Mouse (Mus musculus) testis, postnatal 10 days (tissue): ENCODE measurements around the gene Wbp1.
"Not testable (repeated sequence)": the region's sequence is repeated elsewhere in the genome, so short reads cannot be mapped to it uniquely, and the experiment has no call there.

Source experiments
- DNase-seq: peaks from one replicate; pipeline ENCODE4 v3.0.0; 2021; ENCODE audit warnings: low spot score

Gene Wbp1

DNA sequence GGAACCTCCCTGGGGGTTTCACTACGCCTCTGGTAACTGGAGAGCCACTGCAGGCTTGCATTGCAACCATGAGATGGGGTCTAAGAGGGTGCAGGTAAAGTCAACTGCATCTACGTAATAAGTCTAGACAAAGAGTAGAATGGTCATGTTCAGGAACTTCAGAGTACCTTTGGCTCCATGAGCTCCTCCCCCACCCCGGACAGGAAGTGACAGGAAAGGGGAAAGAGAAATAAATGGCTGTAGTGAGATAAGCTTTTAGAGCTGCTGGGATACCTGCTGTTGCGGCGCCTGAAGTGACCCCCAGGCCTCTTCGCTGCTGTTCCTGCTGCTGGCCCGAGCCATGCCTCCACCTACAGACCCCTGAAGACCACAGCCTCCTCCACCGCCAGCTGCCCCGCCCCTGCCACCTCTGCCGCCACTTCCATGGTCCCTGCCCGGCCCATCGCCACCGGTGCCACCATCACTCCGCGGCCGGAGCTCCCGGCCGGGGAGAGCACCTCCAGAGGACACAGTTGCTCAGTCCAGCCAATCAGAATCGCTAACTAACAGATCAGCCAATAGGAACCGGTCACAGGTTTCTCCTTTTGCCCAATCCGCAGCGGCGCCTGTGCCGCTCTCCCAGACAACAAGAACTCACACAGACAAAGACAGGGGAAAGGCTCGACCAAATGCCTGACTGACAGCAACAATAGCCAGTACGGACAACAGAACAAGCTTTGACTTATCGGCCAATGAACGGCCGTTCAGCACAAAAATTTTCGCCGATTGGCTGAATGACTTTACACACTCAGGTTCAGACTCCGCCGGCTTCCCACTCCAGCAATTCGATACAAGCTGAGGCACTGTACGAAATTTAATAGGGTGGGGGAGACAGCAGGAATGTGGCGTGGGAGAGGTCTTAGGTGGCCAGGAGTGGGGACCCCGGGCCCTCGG, at the start of gene Wbp1:
TSS of gene Wbp1 (minus strand) at position 630 of the 933 bp plus-strand sequence.
- peak; percentile 87 for DNase-seq

DNA sequence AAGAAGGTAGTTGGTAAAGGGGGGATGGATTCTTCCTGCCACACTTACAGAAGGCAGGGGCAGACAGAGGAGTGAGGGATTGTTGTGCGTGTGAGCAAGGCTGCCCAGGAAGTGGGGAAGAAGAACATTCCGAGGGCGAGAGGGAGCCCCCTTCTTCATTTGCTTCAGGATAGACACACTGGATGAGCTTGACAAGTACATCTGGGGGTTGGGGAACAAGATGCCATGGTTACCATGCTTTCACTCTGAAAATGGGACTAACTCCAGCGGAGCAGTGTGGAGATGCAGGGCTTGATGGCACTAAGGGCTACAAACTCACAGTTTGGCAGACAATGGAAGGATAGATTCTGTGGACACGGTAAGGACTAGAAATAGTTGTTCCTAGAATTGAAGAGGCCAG, 49.7 kb upstream of the Wbp1 start:
- DNase-seq, result no peak

DNA sequence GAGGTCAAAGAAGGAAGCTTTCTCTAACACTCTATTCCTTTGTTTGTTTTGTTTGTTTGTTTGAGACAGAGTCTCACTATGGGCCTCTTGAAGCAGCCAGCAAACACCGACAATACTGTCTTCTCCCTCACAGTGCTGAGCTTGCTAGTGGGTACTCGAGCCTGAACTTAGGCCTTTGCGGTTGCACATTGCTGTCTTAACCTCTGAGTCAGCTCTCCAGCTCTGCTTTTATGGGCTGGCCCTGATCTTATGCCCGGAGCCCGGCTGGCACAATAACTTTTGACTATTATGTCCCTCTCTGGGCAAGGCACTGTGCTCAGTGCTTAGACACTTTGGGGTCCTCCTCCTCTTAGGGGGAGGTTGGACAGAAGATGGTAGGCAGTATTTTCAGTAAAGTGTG, 48.5 kb upstream of the Wbp1 start:
- no peak for DNase-seq

DNA sequence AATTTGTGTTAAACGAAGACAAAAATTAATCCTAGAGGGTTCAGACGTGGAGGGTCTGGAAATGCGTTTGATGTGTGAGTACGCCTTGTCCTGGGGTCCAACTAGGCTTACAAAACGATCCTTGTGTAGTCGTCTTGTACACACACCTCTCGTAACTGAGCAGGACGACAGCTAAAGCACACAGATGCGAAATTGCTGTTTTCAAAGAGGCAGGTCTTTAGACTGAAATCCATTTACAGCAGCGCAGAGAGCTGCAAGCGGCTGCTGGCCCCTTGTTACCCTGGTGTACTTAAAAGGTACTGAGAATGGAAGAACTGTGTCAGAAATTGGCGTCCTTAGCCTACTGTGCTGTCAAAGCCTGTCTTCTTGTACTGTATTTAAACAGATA, 44.9 kb upstream of the Wbp1 start:
- no peak for DNase-seq

DNA sequence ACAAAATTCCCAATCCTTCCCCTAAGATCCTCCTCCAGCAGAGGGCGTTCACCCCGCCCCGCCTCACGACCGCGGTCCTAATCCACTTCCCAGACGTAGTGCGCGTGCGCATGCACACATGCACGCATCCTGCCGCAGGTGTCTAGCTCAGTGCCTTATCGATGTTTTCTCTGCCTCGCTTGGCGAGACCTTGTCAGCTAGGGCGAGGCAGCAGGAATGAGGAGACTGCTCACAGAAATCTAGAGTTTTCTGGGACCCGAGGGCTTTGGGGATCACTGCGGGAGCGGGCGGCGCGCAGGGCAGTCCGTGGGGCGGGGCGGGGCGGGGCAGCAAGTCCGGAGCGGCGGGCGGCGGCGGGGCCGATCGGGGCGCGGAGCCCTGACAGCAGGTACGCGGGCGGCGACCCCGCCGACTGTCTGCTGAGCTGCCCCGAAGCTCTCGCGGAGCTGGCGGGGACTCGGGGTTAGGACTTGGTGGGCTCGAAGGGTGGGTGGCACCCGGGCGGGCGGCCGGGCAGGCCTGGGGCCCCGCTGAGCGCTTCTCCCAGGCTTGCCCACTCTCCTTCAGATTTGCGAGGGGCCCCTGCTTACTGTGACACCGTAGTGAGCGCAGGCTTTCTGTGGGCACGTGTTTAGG, 44.4 kb upstream of the Wbp1 start, which contains the start of gene Dctn1:
TSS of gene Dctn1 (plus strand) at position 314 of the 636 bp plus-strand sequence.
- peak; percentile 97 for DNase-seq

DNA sequence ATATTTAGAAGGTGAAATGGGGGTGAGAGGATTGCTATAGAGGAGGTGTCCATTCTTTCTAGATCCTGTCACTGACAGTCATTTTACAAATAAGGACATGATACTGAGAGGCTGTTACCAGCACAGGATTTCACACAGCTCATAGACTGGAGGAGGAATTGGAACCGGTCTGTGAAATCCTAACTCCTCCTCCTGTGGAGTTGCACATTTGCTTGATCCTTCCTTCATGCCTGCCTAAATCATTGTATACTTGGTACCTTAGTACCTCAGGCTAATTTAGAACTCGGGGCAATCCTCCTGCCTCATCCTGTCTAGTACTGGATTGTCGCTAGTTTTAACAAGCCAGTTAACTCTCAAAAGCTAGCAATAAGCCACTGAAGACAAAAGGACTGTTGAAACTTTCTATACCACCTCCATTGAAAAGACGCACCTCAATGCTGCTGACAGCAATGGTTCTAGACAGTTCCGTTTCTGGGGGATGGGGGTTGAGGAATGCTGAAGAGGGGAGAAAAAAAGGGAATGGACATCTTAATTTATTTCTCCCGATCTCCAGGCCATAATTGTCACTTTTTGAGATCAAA, 43.8 kb upstream of the Wbp1 start:
- DNase-seq, result no peak

DNA sequence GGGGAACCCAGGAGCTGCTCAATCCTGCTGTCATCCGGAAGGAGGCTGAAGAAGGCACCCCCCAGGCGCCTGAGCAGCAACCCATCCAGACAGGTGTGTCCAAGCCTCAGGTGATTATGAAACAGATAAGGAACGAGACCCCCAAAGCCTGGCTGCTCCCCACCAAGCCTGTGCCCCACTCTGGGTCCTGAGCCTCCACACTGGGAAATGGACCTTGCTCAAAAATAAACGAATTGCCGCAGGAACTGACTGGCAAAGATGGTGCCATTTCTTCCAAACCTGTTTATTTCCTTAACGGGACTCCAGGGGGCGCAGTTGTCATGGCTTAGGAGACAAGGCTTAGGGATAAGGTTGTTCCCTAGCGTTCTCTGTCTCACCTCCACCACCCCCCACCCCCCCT, 41.3 kb upstream of the Wbp1 start:
- DNase-seq, result peak; percentile 80

DNA sequence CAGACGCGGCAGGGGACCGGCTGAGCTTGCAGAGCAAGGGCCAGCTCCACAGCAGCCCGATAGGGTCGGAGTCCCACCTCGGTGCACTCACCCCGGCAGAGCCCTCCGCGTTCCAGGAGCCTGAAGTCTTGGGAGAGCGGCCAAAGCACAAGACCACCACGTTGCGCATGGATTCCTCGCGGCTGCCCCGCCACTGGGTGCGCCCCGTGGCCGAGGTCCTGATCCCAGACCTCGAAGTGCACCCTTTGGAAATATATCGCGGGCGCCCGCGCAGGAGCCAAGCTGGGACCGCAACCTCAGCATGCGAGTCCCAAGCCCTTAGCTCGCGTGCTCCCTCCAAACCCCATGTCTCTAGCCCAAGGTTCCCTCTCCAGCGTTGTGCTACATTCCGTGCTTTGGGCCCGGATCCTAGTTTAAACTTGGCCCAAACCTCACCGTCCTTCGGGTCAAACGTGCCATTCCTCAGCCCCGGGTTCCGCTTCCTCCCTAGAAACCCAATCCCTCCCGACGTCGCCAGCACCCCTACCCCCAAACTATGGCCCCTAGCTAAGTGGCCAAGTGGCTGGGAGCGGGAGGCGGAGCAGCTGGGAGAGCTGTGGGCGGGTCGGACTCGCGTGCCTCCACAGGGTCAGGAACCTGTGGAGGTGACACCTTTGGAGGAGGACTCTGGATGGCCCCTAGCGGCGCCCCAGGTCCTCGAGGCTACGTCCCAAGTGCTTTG, 40.7 kb upstream of the Wbp1 start:
- DNase-seq, result peak; percentile 65

DNA sequence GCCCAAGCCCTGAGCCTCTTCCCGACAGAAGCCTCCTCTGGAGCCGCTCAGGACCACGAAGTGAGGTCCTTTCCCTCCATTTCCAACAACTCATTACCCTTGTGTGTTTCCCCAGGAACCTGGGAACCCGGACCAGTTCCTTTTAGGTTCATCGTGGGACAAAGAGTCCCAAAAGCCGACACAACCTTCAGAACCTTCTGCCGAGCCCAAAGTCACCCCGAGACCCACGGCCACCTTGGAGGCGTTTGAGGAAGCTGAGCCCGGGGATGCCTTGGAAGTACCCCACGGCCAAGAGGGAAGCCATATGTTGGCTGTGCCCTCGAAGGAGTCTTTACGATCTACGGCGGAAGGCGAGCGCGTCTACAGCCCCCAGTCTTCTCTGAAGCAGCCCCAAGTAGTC, 40.1 kb upstream of the Wbp1 start:
- DNase-seq, result no peak

DNA sequence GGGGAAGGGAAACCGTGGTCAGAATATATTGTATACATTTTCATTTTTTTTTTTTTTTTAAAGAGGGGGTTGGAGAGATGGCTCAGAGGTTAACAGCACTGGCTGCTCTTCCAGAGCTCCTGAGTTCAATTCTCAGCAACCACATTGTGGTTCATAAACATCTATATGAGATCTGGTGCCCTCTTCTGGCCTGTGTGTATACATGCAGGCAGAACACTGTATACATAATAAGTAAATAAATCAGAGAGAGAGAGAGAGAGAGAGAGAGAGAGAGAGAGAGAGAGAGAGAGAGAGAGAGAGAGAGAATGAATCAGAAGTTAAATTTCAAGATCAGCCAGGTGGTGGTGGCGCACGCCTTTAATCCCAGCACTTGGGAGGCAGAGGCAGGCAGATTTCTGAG, 38.1 kb upstream of the Wbp1 start:
- DNase-seq, result not testable (repeated sequence)

DNA sequence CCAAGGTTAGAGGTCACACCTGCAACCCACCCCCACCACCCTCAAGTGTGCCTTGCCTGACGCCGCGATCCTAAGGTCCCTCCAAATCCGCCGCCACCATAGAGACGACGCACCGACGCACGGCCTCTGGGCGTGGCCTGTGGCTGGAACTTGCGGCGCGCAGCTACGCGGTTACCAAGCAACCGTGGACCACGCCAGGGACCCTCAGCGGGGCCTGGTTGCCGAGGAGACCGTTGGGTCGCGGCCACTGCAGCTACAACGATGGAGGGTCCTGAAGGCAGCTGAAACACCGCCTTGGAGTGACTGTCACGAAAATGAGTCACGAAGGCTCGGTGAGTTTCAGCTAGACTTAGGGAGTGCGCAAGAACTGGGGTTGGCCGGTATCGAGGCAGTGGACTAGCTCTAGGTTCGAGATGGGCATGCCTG, 34.9 kb upstream of the Wbp1 start, which contains the start of the genes Wdr54 and 1700003E16Rik:
TSS of gene Wdr54 (minus strand) at position 139 of the 426 bp plus-strand sequence.
TSS of gene 1700003E16Rik (plus strand) at position 146 of the 426 bp plus-strand sequence.
- peak; percentile 79 for DNase-seq

DNA sequence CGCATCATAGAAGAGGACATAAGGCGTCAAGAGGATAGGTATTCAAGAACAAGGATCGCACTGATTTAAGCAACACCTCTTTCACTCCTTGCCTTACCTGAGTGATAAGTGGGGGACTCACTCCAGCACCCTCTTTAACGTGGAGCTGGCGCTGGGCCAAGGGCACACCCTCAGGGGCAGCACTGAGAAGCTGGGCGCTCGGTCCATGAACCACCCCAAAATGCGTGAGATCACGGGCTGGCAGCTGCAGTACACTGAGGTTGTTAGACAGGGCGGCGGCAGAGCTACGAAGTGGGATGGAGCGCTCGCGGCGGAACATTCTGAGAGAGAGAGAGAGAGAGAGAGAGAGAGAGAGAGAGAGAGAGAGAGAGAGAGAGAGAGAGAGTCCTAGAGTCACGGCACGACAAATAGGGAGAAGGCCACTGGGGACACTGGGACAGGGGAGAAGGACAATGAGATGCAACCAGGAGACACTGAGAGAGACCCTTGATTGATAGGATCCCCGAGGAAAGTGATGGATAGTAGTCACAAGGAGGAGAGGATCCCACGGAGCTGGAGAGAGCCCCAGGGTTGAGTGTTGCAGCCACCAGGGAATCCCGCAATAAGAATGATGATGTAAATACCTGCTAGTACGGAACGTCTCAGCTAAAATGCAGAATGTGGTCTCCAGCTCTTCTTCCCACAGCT, 34.3 kb upstream of the Wbp1 start:
- DNase-seq, result peak; percentile 70

DNA sequence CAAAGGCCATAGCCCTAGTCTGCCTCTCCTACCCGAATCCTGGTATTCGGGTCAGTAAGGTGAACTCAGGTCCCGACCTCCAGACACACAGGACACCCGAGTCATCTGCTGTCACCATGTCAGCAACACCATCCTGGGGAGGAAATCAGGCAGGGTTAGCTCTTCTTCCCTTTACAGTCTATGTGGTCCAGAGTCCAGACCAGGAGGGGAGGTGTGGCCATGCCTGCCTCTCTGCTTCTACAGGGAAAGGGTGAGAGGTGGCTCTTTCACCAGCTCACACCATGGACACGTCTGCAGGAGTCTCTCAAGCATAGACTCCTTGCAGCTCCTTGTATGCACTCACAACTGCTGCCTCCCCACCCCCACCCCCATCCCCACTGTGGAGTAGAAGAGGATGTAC, 32.1 kb upstream of the Wbp1 start:
- DNase-seq, result no peak

DNA sequence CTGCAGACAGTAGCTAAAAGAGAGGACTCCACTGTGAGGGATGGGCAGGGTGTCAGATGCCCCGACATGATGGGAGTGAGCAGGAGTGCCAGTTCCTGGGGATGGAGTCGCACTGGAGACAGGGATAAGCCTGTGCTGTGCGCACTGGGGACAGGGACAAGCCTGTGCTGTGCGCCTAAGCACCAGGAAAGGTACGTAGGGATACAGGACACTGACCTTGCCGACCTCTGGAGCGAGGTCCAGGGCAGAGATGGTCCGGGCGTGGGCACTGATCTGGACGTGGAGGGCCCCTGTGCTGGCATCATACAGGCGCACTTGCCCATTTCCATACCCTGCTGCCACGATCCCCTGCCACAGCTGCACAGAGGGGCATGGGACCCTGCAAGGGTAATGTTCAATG, 31.7 kb upstream of the Wbp1 start:
- no peak for DNase-seq

DNA sequence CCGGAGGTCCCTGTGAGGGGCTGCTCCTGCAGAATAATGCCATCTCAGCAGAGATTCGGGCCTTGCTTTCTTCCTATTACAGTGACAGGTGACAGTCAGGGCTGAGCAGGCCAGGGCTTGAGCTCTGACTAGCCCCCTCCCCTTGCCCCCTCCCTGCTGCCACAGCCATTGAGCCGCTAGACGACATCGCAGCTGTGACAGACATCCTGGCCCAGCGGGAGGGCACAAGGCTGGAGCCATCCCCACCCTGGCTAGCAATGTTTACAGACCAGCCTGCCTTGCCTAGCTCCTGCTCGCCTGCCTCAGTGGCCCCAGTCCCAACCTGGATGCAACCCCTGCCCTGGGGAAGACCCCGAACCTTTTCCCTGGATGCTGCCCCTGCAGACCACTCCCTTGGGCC, 30.4 kb upstream of the Wbp1 start:
- no peak for DNase-seq

DNA sequence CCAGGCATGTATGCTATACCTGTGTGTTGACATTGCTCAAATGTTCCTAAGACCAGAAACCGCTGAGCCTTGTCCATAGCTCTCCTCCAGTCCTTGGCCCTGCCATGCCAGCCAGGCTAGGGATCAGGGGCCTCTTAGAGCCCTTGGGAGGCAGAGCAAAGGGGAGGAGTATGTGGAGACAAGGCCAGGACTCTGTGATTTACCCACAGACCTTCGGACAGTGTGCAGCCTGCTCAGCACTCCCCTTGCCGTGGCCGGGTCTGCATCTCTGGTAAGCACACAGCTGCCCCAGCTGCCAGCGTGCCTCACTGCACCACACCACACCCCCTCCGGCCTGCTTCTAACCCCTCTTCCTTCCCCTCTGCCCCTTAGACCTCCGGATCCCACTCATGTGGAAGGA, 25.9 kb upstream of the Wbp1 start:
- DNase-seq, result no peak

DNA sequence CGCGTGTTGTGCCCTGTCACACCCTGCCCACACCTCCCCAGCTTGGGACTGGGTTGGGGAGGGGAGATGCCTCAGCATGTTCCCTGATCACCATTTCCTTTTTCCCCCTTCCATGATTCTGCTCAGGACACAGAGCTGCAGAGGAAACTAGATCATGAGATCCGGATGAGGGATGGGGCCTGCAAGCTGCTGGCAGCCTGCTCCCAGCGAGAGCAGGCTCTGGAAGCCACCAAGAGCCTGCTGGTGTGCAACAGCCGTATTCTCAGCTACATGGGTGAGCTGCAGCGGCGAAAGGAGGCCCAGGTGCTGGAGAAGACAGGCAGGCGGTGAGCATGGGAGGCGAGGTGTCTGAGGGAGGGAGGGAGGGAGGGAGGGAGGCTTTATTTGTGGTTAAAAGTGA, 24.4 kb upstream of the Wbp1 start:
- no peak for DNase-seq

DNA sequence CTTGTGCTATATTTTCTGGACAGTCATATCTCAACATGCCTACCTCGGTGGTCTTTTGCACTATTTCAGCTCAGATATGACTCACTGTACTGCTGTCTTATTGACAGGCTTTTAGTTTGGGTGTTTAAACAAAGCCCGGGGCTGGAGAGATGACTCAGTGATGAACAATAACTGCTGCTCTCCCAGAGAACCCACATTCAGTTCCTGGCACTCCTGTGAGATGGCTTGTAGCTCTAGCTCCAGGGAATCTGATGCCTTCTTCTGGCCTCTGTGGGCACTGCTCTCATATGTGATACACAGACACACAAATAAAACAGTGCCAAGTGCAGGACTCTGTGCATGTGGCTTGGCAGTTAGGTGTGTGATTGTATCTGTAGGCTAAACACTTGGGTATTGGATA, 23.9 kb upstream of the Wbp1 start:
- DNase-seq, result no peak

DNA sequence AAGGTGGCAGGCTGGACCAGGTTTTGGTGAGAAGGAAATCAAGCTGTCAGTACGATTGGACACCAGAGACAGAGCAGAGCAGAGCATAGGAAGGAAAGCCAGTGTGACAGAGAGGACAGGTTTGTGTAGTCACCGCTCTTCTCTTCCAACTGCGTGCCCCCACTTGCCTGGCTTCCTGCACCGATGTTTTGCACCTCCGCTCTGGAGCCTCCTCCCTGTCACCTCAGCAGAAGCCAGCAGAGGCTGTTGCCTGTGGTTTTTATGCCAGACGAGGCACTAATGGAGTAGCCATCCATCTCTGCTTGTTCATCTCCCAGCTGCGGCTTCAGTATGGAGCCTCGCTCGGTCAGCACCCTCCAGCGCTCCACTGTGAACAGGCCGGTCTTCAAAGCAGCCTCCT, 21.5 kb upstream of the Wbp1 start:
- no peak for DNase-seq

DNA sequence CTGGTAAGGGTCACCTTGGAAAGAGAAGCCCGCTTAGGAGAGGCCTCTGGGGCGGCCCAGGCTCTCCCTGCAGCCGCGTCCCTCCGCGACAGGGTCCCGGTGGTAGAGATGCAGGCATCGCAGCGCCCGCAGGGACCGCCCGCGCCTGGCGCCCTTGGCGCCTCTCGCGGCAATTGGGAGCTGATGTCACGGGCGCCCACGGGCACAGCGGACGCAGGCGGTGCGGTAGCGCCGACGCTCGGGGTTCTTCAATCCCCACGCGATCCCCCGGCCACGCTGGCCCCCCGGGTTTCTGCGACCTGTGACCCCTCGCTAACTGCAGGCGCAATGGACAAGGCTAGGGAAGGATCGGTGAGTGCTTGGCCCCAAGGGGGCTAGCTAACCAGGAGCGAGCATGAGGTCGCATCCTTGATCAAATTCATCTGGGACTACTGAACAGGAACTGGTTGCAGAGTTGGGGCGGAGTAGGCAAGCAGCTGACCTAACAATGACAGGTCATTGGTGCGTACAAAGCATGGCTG, 20.9 kb upstream of the Wbp1 start:
- no peak for DNase-seq

DNA sequence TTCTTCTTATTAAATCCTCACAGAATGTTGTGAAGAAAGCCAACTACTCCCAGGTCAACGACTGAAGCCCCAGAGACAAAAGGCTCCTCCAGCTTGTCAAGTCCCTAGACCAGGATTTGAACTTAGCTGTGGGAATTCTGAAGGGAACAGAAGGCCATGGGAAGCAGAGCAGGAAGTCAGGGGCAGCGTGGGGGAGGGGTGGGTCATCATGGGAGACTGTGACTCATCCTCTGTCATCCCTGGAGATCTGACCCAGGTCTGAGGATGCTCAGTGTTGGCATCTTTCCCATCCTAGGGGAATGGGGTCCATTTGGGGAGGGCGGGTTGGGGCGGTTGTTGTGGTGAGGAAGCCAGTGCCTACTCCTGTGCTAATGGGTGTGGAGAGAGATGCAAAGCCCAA, 20.3 kb upstream of the Wbp1 start:
- DNase-seq, result no peak
